Mouse (Mus musculus) hindbrain, embryonic 14.5 days (tissue): ENCODE measurements around the gene Zdhhc19. TPM values are rescaled to one million over a fixed set of nuclear protein-coding genes. Genes with fewer than 3 reads are reported as not detected.

ENCODE experiments used
- ATAC-seq: fragments of 200-750 bp; cut with Nextera tagmentation; 2 replicates; pipeline ENCODE4 v1.8.0; 2017; ENCODE audit warnings: moderate number of reproducible peaks, mild to moderate bottlenecking, moderate TSS enrichment, moderate library complexity; ENCODE audit not compliant: low FRiP score
- DNase-seq: peaks from one replicate; pipeline ENCODE4 v3.0.0-alpha.2; 2015; ENCODE audit warnings: low spot score
- H3K27ac ChIP-seq: fragments of 300-500 bp; sonication (generic); 2 replicates; pipeline ENCODE4 v1.5.1; 2014; ENCODE audit warnings: mild to moderate bottlenecking, moderate library complexity
- H3K27me3 ChIP-seq: fragments of 300-500 bp; sonication (generic); 2 replicates; pipeline ENCODE4 v1.6.1; 2014; ENCODE audit warnings: mild to moderate bottlenecking, low read length, mixed read lengths; ENCODE audit not compliant: control insufficient read depth, insufficient read depth
- H3K36me3 ChIP-seq: fragments of 300-500 bp; sonication (generic); replicated peaks from 2 replicates; pipeline ENCODE4 v1.6.1; 2014; ENCODE audit not compliant: control insufficient read depth, insufficient read depth
- H3K4me1 ChIP-seq: fragments of 300-500 bp; sonication (generic); replicated peaks from 2 replicates; pipeline ENCODE4 v1.6.1; 2014; ENCODE audit warnings: antibody characterized with exemption, low read length, mixed read lengths; ENCODE audit not compliant: control insufficient read depth, insufficient read depth
- H3K4me2 ChIP-seq: fragments of 300-500 bp; sonication (generic); replicated peaks from 2 replicates; pipeline ENCODE4 v1.6.1; 2014; ENCODE audit warnings: mild to moderate bottlenecking, moderate library complexity
- H3K4me3 ChIP-seq: fragments of 300-500 bp; sonication (generic); replicated peaks from 2 replicates; pipeline ENCODE4 v1.5.1; 2014; ENCODE audit warnings: mild to moderate bottlenecking, low read length
- H3K9ac ChIP-seq: fragments of 300-500 bp; sonication (generic); 2 replicates; pipeline ENCODE4 v1.6.1; 2014
- H3K9me3 ChIP-seq: fragments of 300-500 bp; sonication (generic); 2 replicates; pipeline ENCODE4 v1.6.1; 2016; ENCODE audit warnings: low read length; ENCODE audit not compliant: control insufficient read depth
- whole genome bisulfite sequencing: fragments of 180-500 bp; shearing (Covaris S2); extraction: QIAGEN DNeasy Blood & Tissue Kit; methylation state at CpG from one replicate; pipeline ENCODE4 v1.1.7; 2014; 5-methylcytosine and 5-hydroxymethylcytosine counted together
- polyA plus RNA-seq: library from polyadenylated mRNA; unstranded; fragments of >200 nt; fragmentation: Nextera tagmentation; extraction: Ambion mirVana; gene quantifications from 2 replicates; pipeline ENCODE4 v1.2.1, GENCODE M21; 2014

The Zdhhc19 gene
- polyA plus RNA-seq, 1 experiment from 2014 or later = not detected

DNA sequence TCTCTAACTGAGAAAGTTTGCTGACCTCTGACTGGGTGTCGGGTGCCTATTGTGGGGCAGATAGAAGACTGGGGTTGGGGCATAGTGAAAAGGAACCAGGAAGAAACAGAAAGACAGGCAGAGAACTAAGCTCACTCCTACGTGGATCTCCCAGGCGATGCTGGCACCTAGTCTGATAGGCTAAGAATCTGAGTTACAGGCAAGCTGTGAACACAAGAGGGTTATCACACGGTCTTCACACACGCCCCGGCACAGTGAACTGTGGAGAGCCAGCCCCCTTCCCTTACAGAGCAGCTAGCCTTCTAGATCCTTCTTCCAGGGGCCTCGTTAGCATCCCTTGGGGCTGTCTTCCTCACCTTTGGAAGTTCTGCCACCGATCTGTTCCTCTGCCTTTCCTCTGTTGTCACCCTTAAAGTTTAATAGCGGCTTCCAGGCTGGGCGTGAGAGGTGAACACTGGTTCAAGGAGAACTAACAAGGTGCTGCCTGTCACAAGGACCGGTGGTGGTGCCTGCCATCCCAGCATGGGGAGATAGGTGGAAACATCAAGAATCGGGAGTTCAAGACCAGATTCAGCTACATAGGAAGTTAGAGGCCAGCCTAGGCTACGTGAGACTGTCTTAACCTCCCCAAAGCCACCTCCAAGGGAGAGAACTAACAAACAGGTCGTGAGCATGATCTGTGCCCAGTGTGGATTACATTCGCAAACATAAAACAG lies 23.7 kb downstream of the Zdhhc19 start:
- Histone ChIP-seq H3K9ac (no peak overlapping the region), H3K4me2 (no peak overlapping the region), H3K27ac (no peak overlapping the region), H3K9me3 (no peaks in the 10 kb centered on the region), H3K36me3 (no peaks in the 10 kb centered on the region), H3K27me3 (no peaks in the 10 kb centered on the region), H3K4me1 (peaks cover 21% of the 10 kb centered on the region), H3K4me3 (no peak overlapping the region)
- WGBS = 85% methylated on average over 15 of the region's 15 CpGs
- ATAC-seq (no peak), DNase-seq (no peak)

- H3K4me2 ChIP-seq = no peak overlapping the region
- no peak overlapping the region for H3K9ac ChIP-seq
- no peaks in the 10 kb centered on the region for H3K27me3 ChIP-seq
- no peaks in the 10 kb centered on the region for H3K36me3 ChIP-seq
- no peak overlapping the region for H3K27ac ChIP-seq
- 64% methylated on average over 9 of the region's 9 CpGs for WGBS
- H3K9me3 ChIP-seq = no peaks in the 10 kb centered on the region
- DNase-seq (no peak), ATAC-seq (no peak)
- peaks cover 21% of the 10 kb centered on the region for H3K4me1 ChIP-seq
- no peak overlapping the region for H3K4me3 ChIP-seq
Measured at GRCm38 (mm10) chr16:32520372-32520748, 24.3 kb downstream of the Zdhhc19 start.

DNA sequence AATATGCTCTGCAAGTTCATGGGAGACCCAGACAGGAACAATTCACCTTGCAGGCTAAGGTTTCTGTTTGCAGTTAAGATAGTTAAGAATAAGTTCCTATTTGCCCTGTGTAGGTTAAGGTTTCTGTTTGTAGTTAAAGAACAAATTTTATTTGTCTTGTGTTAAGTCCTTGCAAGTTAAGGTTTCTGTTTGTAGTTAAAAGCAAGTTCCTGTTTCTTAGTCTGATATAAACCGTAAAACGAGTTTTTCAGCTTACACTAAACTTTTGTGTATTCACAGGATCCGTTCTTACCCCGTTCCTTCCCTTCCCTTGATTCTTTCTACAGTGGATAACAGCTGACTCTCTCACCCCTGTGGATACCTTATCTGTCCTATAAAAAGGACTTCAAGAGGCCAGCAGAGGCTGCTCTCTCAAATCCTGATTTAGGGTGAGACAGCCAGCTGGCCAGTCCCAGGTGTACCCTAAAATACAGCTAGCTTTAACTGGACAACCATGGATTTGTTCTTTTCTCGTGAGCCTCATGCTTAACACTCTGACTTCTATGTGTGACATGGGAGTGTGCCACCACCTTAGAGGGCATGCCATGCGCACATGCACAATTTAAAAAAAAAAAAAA lies 26.6 kb downstream of the Zdhhc19 start:
- Histone ChIP-seq H3K27ac (no peak overlapping the region), H3K4me1 (peaks cover 9% of the 10 kb centered on the region), H3K27me3 (no peaks in the 10 kb centered on the region), H3K4me2 (no peak overlapping the region), H3K9me3 (no peaks in the 10 kb centered on the region), H3K36me3 (no peaks in the 10 kb centered on the region), H3K9ac (no peak overlapping the region), H3K4me3 (no peak overlapping the region)
- no peak for ATAC-seq
- 93% methylated on average over 6 of the region's 6 CpGs for WGBS
- no peak for DNase-seq

GRCm38 (mm10) chr16:32523462-32524243 lies 27.6 kb downstream of the Zdhhc19 start:
- Histone ChIP-seq H3K4me1 (peaks cover 9% of the 10 kb centered on the region), H3K27me3 (no peaks in the 10 kb centered on the region), H3K27ac (peak overlapping the region; percentile 78), H3K9ac (0 out of 2 replicates have a peak overlapping the region, but pooled peaks have one; percentile 13), H3K4me3 (no peak overlapping the region), H3K9me3 (no peaks in the 10 kb centered on the region), H3K36me3 (no peaks in the 10 kb centered on the region), H3K4me2 (no peak overlapping the region)
- WGBS = 60% methylated on average over 8 of the region's 8 CpGs
- peak; percentile 49 for DNase-seq
- peak; percentile 68; the same call in 1 of the 2 replicates for ATAC-seq

DNA sequence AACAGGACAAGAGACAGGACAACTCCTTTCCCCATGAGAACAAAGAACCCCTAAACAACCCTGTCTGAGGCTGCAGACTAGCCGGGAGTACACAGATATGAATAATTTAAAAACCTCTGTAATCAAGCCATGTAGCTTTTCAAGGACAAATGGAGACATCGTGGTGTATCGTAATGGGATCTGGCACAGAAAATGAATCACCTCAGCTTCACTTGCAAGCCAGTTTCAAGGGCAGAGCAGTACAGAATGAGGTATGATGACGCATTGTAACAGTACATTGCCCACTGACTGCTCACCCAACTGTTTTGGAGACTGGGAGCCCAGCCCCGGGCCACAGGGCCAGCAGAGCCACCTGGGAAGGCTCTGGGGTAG lies 28.2 kb downstream of the Zdhhc19 start:
- WGBS = 39% methylated on average over 5 of the region's 5 CpGs
- H3K36me3 ChIP-seq = no peaks in the 10 kb centered on the region
- ATAC-seq (no peak), DNase-seq (no peak)
- H3K9ac ChIP-seq = 0 out of 2 replicates have a peak overlapping the region, but pooled peaks have one; percentile 13
- H3K4me1 ChIP-seq = peaks cover 9% of the 10 kb centered on the region
- peak overlapping the region; percentile 78 for H3K27ac ChIP-seq
- no peaks in the 10 kb centered on the region for H3K9me3 ChIP-seq
- H3K27me3 ChIP-seq = no peaks in the 10 kb centered on the region
- H3K4me3 ChIP-seq = no peak overlapping the region
- no peak overlapping the region for H3K4me2 ChIP-seq

- ATAC-seq = no peak
- no peak overlapping the region for H3K27ac ChIP-seq
- H3K9me3 ChIP-seq = no peaks in the 10 kb centered on the region
- H3K9ac ChIP-seq = no peak overlapping the region
- no peak overlapping the region for H3K4me2 ChIP-seq
- 66% methylated on average over 7 of the region's 7 CpGs for WGBS
- H3K4me1 ChIP-seq = peaks cover 9% of the 10 kb centered on the region
- DNase-seq = no peak
- H3K36me3 ChIP-seq = no peaks in the 10 kb centered on the region
- H3K4me3 ChIP-seq = no peak overlapping the region
- no peaks in the 10 kb centered on the region for H3K27me3 ChIP-seq
Measured at GRCm38 (mm10) chr16:32526906-32527305, 30.8 kb downstream of the Zdhhc19 start.

GRCm38 (mm10) chr16:32532878-32533826 lies 37.1 kb downstream of the Zdhhc19 start:
- Histone ChIP-seq H3K4me2 (no peak overlapping the region), H3K9me3 (no peaks in the 10 kb centered on the region), H3K27me3 (no peaks in the 10 kb centered on the region), H3K36me3 (no peaks in the 10 kb centered on the region), H3K27ac (no peak overlapping the region), H3K4me3 (no peak overlapping the region), H3K4me1 (0 out of 2 replicates have a peak, but pooled peaks cover 6% of the 10 kb centered on the region), H3K9ac (no peak overlapping the region)
- ATAC-seq (no peak), DNase-seq (no peak)
- whole genome bisulfite sequencing = 59% methylated on average over 18 of the region's 18 CpGs

DNA sequence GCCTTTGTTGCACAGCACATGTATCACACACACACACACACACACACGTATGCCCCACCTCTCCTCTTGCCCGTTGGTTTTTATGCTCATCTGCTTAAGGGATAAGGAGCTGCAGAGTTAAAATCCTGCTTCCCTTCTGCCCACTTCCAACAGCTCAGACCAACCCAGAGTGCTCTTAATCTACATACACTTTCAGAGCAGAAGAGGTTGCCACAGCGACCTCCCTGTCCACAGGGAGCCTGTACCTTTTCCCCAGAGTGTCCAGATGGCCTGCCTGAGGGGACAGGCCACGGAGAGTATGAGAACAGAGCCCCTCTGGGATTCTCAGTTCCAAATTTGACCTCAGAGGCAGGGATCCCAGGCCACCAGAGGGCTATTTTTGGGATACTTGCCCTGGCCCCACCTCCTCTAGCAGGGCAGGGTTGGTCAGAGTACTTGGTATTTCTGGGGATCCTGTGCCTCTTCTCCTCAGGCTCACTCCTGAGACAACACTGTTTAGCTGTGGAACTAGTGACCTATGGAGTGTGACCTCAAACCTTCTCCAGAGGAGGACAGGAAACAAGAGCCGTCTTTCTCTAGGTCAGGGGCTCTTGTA lies 39.2 kb downstream of the Zdhhc19 start:
- no peaks in the 10 kb centered on the region for H3K36me3 ChIP-seq
- no peak overlapping the region for H3K4me3 ChIP-seq
- 33% methylated on average over 5 of the region's 5 CpGs for WGBS
- DNase-seq (no peak), ATAC-seq (no peak)
- no peak overlapping the region for H3K9ac ChIP-seq
- no peaks in the 10 kb centered on the region for H3K27me3 ChIP-seq
- H3K27ac ChIP-seq = no peak overlapping the region
- H3K4me1 ChIP-seq = 0 out of 2 replicates have a peak, but pooled peaks cover 6% of the 10 kb centered on the region
- no peaks in the 10 kb centered on the region for H3K9me3 ChIP-seq
- no peak overlapping the region for H3K4me2 ChIP-seq
